Mouse (Mus musculus) intestine, embryonic 14.5 days (tissue): ENCODE measurements at regions not wholly inside any gene's neighbourhood (a gene's known extent, or its start where the extent isn't known, plus 50 kb on each side); places are given as distances from the start of the nearest gene placed in this dataset.
A peak's percentile ranks its signal among the peaks of the same experiment; 100 is the strongest.

Experiments
- ATAC-seq: fragments of 200-750 bp; cut with Nextera tagmentation; replicated peaks from 2 replicates; pipeline ENCODE4 v1.8.0; 2017; ENCODE audit warnings: low read depth, moderate number of reproducible peaks, moderate TSS enrichment, moderate library complexity; ENCODE audit not compliant: low FRiP score, low TSS enrichment
- DNase-seq: peaks from one replicate; pipeline ENCODE4 v3.0.0-alpha.2; 2018; ENCODE audit warnings: low spot score
- H3K27ac ChIP-seq: fragments of 300-500 bp; sonication (generic); 2 replicates; pipeline ENCODE4 v1.5.1; 2014; ENCODE audit warnings: low read depth, mild to moderate bottlenecking, control low read depth
- H3K27me3 ChIP-seq: fragments of 300-500 bp; sonication (generic); replicated peaks from 2 replicates; pipeline ENCODE4 v1.6.1; 2014; ENCODE audit warnings: low read length, control low read depth; ENCODE audit not compliant: control insufficient read depth, insufficient read depth
- H3K36me3 ChIP-seq: fragments of 300-500 bp; sonication (generic); 2 replicates; pipeline ENCODE4 v1.6.1; 2014; ENCODE audit warnings: low read length, control low read depth; ENCODE audit not compliant: control insufficient read depth, insufficient read depth
- H3K4me1 ChIP-seq: fragments of 300-500 bp; sonication (generic); replicated peaks from 2 replicates; pipeline ENCODE4 v1.6.1; 2014; ENCODE audit warnings: low read length, control low read depth, mixed read lengths; ENCODE audit not compliant: control insufficient read depth, insufficient read depth
- H3K4me2 ChIP-seq: fragments of 300-500 bp; sonication (generic); 2 replicates; pipeline ENCODE4 v1.6.1; 2014; ENCODE audit warnings: low read length
- H3K4me3 ChIP-seq: fragments of 300-500 bp; sonication (generic); 2 replicates; pipeline ENCODE4 v1.5.1; 2014; ENCODE audit warnings: low read depth, low read length, control low read depth, mixed read lengths
- H3K9ac ChIP-seq: fragments of 300-500 bp; sonication (generic); 2 replicates; pipeline ENCODE4 v1.6.1; 2014; ENCODE audit warnings: mild to moderate bottlenecking, low read length
- H3K9me3 ChIP-seq: fragments of 300-500 bp; sonication (generic); 2 replicates; pipeline ENCODE4 v1.6.1; 2016; ENCODE audit warnings: low read length, control low read depth; ENCODE audit not compliant: control insufficient read depth
- WGBS: fragments of 180-500 bp; shearing (Covaris S2); extraction: QIAGEN DNeasy Blood & Tissue Kit; methylation state at CpG from one replicate; pipeline ENCODE4 v1.1.7; 2014; 5-methylcytosine and 5-hydroxymethylcytosine counted together

GRCm38 (mm10) chr10:91569046-91569445 is 387.9 kb upstream of the Tmpo start:
- no peak overlapping the region for H3K4me2 ChIP-seq
- no peaks in the 10 kb centered on the region for H3K4me1 ChIP-seq
- no peaks in the 10 kb centered on the region for H3K27me3 ChIP-seq
- 88% methylated on average over 6 of the region's 6 CpGs for WGBS
- H3K4me3 ChIP-seq: no peak overlapping the region
- ATAC-seq: no peak
- no peak for DNase-seq
- no peak overlapping the region for H3K9ac ChIP-seq
- H3K27ac ChIP-seq: no peak overlapping the region
- H3K9me3 ChIP-seq: no peaks in the 10 kb centered on the region
- H3K36me3 ChIP-seq: no peaks in the 10 kb centered on the region

- H3K4me2 ChIP-seq: no peak overlapping the region
- H3K9me3 ChIP-seq: no peaks in the 10 kb centered on the region
- ATAC-seq (no peak), DNase-seq (no peak)
- WGBS: 81% methylated on average over 7 of the region's 7 CpGs
- no peak overlapping the region for H3K9ac ChIP-seq
- H3K27ac ChIP-seq: no peak overlapping the region
- no peaks in the 10 kb centered on the region for H3K36me3 ChIP-seq
- no peak overlapping the region for H3K4me3 ChIP-seq
- H3K27me3 ChIP-seq: no peaks in the 10 kb centered on the region
- H3K4me1 ChIP-seq: no peaks in the 10 kb centered on the region
Measured at GRCm38 (mm10) chr10:91566116-91566774, 385.1 kb upstream of the Tmpo start.

- no peak for ATAC-seq
- Histone ChIP-seq H3K36me3 (no peaks in the 10 kb centered on the region), H3K4me3 (no peak overlapping the region), H3K27ac (no peak overlapping the region), H3K9me3 (no peaks in the 10 kb centered on the region), H3K27me3 (no peaks in the 10 kb centered on the region), H3K4me1 (no peaks in the 10 kb centered on the region), H3K9ac (no peak overlapping the region), H3K4me2 (no peak overlapping the region)
- DNase-seq: no peak
- WGBS: 93% methylated on average over 5 of the region's 5 CpGs
Measured at GRCm38 (mm10) chr10:91559307-91559706, 378.2 kb upstream of the Tmpo start.

GRCm38 (mm10) chr10:91548071-91548470 is 367.0 kb upstream of the Tmpo start:
- no peaks in the 10 kb centered on the region for H3K9me3 ChIP-seq
- ATAC-seq: no peak
- H3K4me3 ChIP-seq: no peak overlapping the region
- no peaks in the 10 kb centered on the region for H3K27me3 ChIP-seq
- no peak overlapping the region for H3K4me2 ChIP-seq
- H3K9ac ChIP-seq: no peak overlapping the region
- H3K36me3 ChIP-seq: no peaks in the 10 kb centered on the region
- no peaks in the 10 kb centered on the region for H3K4me1 ChIP-seq
- H3K27ac ChIP-seq: no peak overlapping the region
- 49% methylated on average over 4 of the region's 4 CpGs for WGBS
- peak; percentile 48 for DNase-seq

- WGBS: 60% methylated on average over 9 of the region's 9 CpGs
- Histone ChIP-seq H3K9me3 (no peaks in the 10 kb centered on the region), H3K27ac (no peak overlapping the region), H3K27me3 (no peaks in the 10 kb centered on the region), H3K4me1 (0 out of 2 replicates have a peak, but pooled peaks cover 3% of the 10 kb centered on the region), H3K9ac (no peak overlapping the region), H3K36me3 (no peaks in the 10 kb centered on the region), H3K4me3 (no peak overlapping the region), H3K4me2 (no peak overlapping the region)
- DNase-seq (peak; percentile 55), ATAC-seq (no peak)
Measured at GRCm38 (mm10) chr10:91546140-91546539, 365.0 kb upstream of the Tmpo start.

GRCm38 (mm10) chr10:91545421-91545820 is 364.3 kb upstream of the Tmpo start:
- ATAC-seq: no peak
- no peak overlapping the region for H3K4me3 ChIP-seq
- H3K27me3 ChIP-seq: no peaks in the 10 kb centered on the region
- H3K9ac ChIP-seq: no peak overlapping the region
- WGBS: 75% methylated on average over 3 of the region's 3 CpGs
- no peaks in the 10 kb centered on the region for H3K36me3 ChIP-seq
- no peak overlapping the region for H3K27ac ChIP-seq
- 0 out of 2 replicates have a peak, but pooled peaks cover 3% of the 10 kb centered on the region for H3K4me1 ChIP-seq
- no peaks in the 10 kb centered on the region for H3K9me3 ChIP-seq
- H3K4me2 ChIP-seq: no peak overlapping the region
- no peak for DNase-seq

- H3K27me3 ChIP-seq: no peaks in the 10 kb centered on the region
- no peak for DNase-seq
- no peak overlapping the region for H3K4me2 ChIP-seq
- H3K9ac ChIP-seq: no peak overlapping the region
- ATAC-seq: no peak
- WGBS: 73% methylated on average over 3 of the region's 3 CpGs
- no peak overlapping the region for H3K4me3 ChIP-seq
- H3K4me1 ChIP-seq: 0 out of 2 replicates have a peak, but pooled peaks cover 3% of the 10 kb centered on the region
- no peak overlapping the region for H3K27ac ChIP-seq
- no peaks in the 10 kb centered on the region for H3K36me3 ChIP-seq
- no peaks in the 10 kb centered on the region for H3K9me3 ChIP-seq
Measured at GRCm38 (mm10) chr10:91543167-91543918, 362.2 kb upstream of the Tmpo start.

GRCm38 (mm10) chr10:91542201-91542604 is 361.1 kb upstream of the Tmpo start:
- WGBS: 9% methylated on average over 9 of the region's 9 CpGs
- ATAC-seq: no peak
- no peaks in the 10 kb centered on the region for H3K27me3 ChIP-seq
- no peak overlapping the region for H3K4me2 ChIP-seq
- H3K27ac ChIP-seq: no peak overlapping the region
- H3K4me3 ChIP-seq: no peak overlapping the region
- no peaks in the 10 kb centered on the region for H3K36me3 ChIP-seq
- no peak for DNase-seq
- no peak overlapping the region for H3K9ac ChIP-seq
- H3K9me3 ChIP-seq: no peaks in the 10 kb centered on the region
- 0 out of 2 replicates have a peak, but pooled peaks cover 3% of the 10 kb centered on the region for H3K4me1 ChIP-seq

- no peak overlapping the region for H3K4me3 ChIP-seq
- H3K27me3 ChIP-seq: no peaks in the 10 kb centered on the region
- ATAC-seq (no peak), DNase-seq (no peak)
- H3K27ac ChIP-seq: no peak overlapping the region
- H3K9ac ChIP-seq: no peak overlapping the region
- no peaks in the 10 kb centered on the region for H3K9me3 ChIP-seq
- H3K4me1 ChIP-seq: 0 out of 2 replicates have a peak, but pooled peaks cover 2% of the 10 kb centered on the region
- H3K4me2 ChIP-seq: no peak overlapping the region
- no peaks in the 10 kb centered on the region for H3K36me3 ChIP-seq
- WGBS: 26% methylated on average over 8 of the region's 8 CpGs
Measured at GRCm38 (mm10) chr10:91537241-91537640, 356.1 kb upstream of the Tmpo start.
